Mouse (Mus musculus): Measurements from ENCODE around the gene Zbtb5. TPM values are rescaled to one million over a fixed set of nuclear protein-coding genes. Genes with fewer than 3 reads are reported as not detected.

Gene Zbtb5
- polyA plus RNA-seq, 1 experiment = 36.2 TPM

GRCm38 (mm10) chr4:44944426-44945075 is 67.7 kb downstream of the Zbtb5 start:
- TF ChIP-seq POLR2A (IDR thresholded peaks at IDR 0.05; ENCODE audit: control insufficient read depth, low read depth, low read length) = no peak
- TF ChIP-seq CTCF (IDR thresholded peaks at IDR 0.05; ENCODE audit: control insufficient read depth, insufficient read depth, insufficient replicate concordance, low read depth, low read length) = no peak
- Histone ChIP-seq H3K27me3 (ENCODE audit: control insufficient read depth, insufficient read depth, low read length) (no peaks in the 10 kb centered on the region), H3K4me1 (ENCODE audit: control insufficient read depth, insufficient read depth, low read length) (no peaks in the 10 kb centered on the region), H3K27ac (ENCODE audit: control insufficient read depth, insufficient read depth, low read depth, low read length) (no peak overlapping the region), H3K4me3 (ENCODE audit: control insufficient read depth, low read depth, low read length) (no peak overlapping the region), H3K36me3 (ENCODE audit: control insufficient read depth, insufficient read depth, low read length) (no peaks in the 10 kb centered on the region)

- no peak overlapping the region for H3K4me3 ChIP-seq (ENCODE audit: control insufficient read depth, low read depth, low read length)
- H3K4me1 ChIP-seq (ENCODE audit: control insufficient read depth, insufficient read depth, low read length) = no peaks in the 10 kb centered on the region
- TF ChIP-seq POLR2A (IDR thresholded peaks at IDR 0.05; ENCODE audit: control insufficient read depth, low read depth, low read length) (no peak), CTCF (IDR thresholded peaks at IDR 0.05; ENCODE audit: control insufficient read depth, insufficient read depth, insufficient replicate concordance, low read depth, low read length) (no peak)
- no peaks in the 10 kb centered on the region for H3K36me3 ChIP-seq (ENCODE audit: control insufficient read depth, insufficient read depth, low read length)
- no peaks in the 10 kb centered on the region for H3K27me3 ChIP-seq (ENCODE audit: control insufficient read depth, insufficient read depth, low read length)
- H3K27ac ChIP-seq (ENCODE audit: control insufficient read depth, insufficient read depth, low read depth, low read length) = no peak overlapping the region
Measured at GRCm38 (mm10) chr4:44943480-44943879, 68.7 kb downstream of the Zbtb5 start.

- Histone ChIP-seq H3K4me1 (ENCODE audit: control insufficient read depth, insufficient read depth, low read length) (no peaks in the 10 kb centered on the region), H3K27ac (ENCODE audit: control insufficient read depth, insufficient read depth, low read depth, low read length) (no peak overlapping the region), H3K27me3 (ENCODE audit: control insufficient read depth, insufficient read depth, low read length) (no peaks in the 10 kb centered on the region), H3K4me3 (ENCODE audit: control insufficient read depth, low read depth, low read length) (no peak overlapping the region), H3K36me3 (ENCODE audit: control insufficient read depth, insufficient read depth, low read length) (no peaks in the 10 kb centered on the region)
- TF ChIP-seq POLR2A (IDR thresholded peaks at IDR 0.05; ENCODE audit: control insufficient read depth, low read depth, low read length) (no peak), CTCF (IDR thresholded peaks at IDR 0.05; ENCODE audit: control insufficient read depth, insufficient read depth, insufficient replicate concordance, low read depth, low read length) (no peak)
Measured at GRCm38 (mm10) chr4:44942237-44942636, 70.0 kb downstream of the Zbtb5 start.

Other genes with a start within 250 kb of the Zbtb5 start
- gene Grhpr, start 31.0 kb downstream of the Zbtb5 start, polyA plus RNA-seq (2012; rRNA removed) = 12.6 and 13.1 TPM in 2 replicates
- gene Polr1e, start 6.2 kb upstream of the Zbtb5 start, polyA plus RNA-seq (2012; rRNA removed) = 6.3 and 6.8 TPM in 2 replicates
- gene Fbxo10, start 72.2 kb upstream of the Zbtb5 start, polyA plus RNA-seq (2012; rRNA removed) = 3.0 and 4.2 TPM in 2 replicates
- gene Tomm5, start 95.7 kb upstream of the Zbtb5 start, polyA plus RNA-seq (2012; rRNA removed) = 12.9 and 16.2 TPM in 2 replicates
- gene Frmpd1, start 172.5 kb upstream of the Zbtb5 start, polyA plus RNA-seq (2012; rRNA removed) = 2.8 and 3.4 TPM in 2 replicates

Data from testis, adult 2 months (tissue).